Mouse (Mus musculus) kidney, adult 11 months (tissue): ENCODE data around the gene Slc25a10.

ENCODE experiments used
- DNase-seq: peaks from one replicate; pipeline ENCODE4 v3.0.0; 2022

Gene Slc25a10

GRCm38 (mm10) chr11:120545964-120546363 lies 54.3 kb downstream of the Slc25a10 start:
- peak; percentile 60 for DNase-seq

- no peak for DNase-seq
These were observed 55.8 kb downstream of the Slc25a10 start for GRCm38 (mm10) chr11:120547469-120547868.

- DNase-seq: no peak
These were observed 56.6 kb downstream of the Slc25a10 start for GRCm38 (mm10) chr11:120548214-120548613.

GRCm38 (mm10) chr11:120548786-120549167 lies 57.1 kb downstream of the Slc25a10 start:
- no peak for DNase-seq
